Comparison of ENCODE assay signal across 8 mouse cellular contexts in genomic region chr12:55778301-55778700, GRCm38 (mm10). TPM values are rescaled to one million over a fixed set of nuclear protein-coding genes. Genes with fewer than 3 reads are reported as not detected.
A peak's percentile ranks its signal among the peaks of the same experiment; 100 is the strongest.
DNase-seq lines count a peak whose midpoint lies in the region; ATAC-seq and TF ChIP-seq lines count a peak whose summit lies in the region.

No protein-coding gene starts in this region.

- no peak overlapping the region for H3K4me3 ChIP-seq in kidney, embryonic 16.5 days (ENCODE audit: low read length)
- no peak overlapping the region for H3K4me3 ChIP-seq in lung, adult 2 months (replicated peaks; ENCODE audit: extremely low read depth, low read depth, low read length)

- TF ChIP-seq CTCF in lung, adult 2 months (IDR thresholded peaks at IDR 0.05; ENCODE audit: insufficient read depth, low read length): peak; percentile 70

- TF ChIP-seq POLR2A in lung, adult 2 months (IDR thresholded peaks at IDR 0.05; ENCODE audit: borderline replicate concordance, extremely low read depth, low read depth, low read length): no peak

- no peaks in the 10 kb centered on the region for H3K9me3 ChIP-seq in kidney, embryonic 16.5 days (ENCODE audit: low read length)

- WGBS in kidney, embryonic 16.5 days: 85% methylated on average over 2 of the region's 2 CpGs
- WGBS in lung, adult 2 months: 85% methylated on average over 2 of the region's 2 CpGs

- no peaks in the 10 kb centered on the region for H3K27me3 ChIP-seq in kidney, embryonic 16.5 days (ENCODE audit: insufficient read depth, low read length)

- H3K4me2 ChIP-seq in kidney, embryonic 16.5 days (replicated peaks; ENCODE audit: low read depth, low read length): no peak overlapping the region

- H3K9ac ChIP-seq in kidney, embryonic 16.5 days (replicated peaks; ENCODE audit: low read length): no peak overlapping the region

- ATAC-seq in kidney, embryonic 16.5 days (ENCODE audit: low FRiP score, low TSS enrichment): no peak
- peak; percentile 66 for ATAC-seq in CD4-positive, CD25-positive, alpha-beta regulatory T cell, adult 4 months

- no peak overlapping the region for H3K27ac ChIP-seq in kidney, embryonic 16.5 days (ENCODE audit: low read length)

- H3K4me1 ChIP-seq in kidney, embryonic 16.5 days (ENCODE audit: insufficient read depth, low read length): no peaks in the 10 kb centered on the region
- H3K4me1 ChIP-seq in lung, adult 2 months (ENCODE audit: control insufficient read depth, insufficient read depth, low read length): no peaks in the 10 kb centered on the region

- peaks cover 17% of the 10 kb centered on the region for H3K36me3 ChIP-seq in kidney, embryonic 16.5 days (ENCODE audit: insufficient read depth, low read length)

- DNase-seq in kidney, adult 18-20 months: peak; percentile 38
- peak; percentile 46 for DNase-seq in adipocyte (ENCODE audit: low spot score)
- peak; percentile 6 to 12 for DNase-seq in gastrocnemius, adult 8-10 months (ENCODE audit: low spot score in 2 of 2)
- DNase-seq in lung, adult 2 months: peak; percentile 25
- DNase-seq in thymus, postnatal 36 days: peak; percentile 23 to 26
- no peak for DNase-seq in urinary bladder, postnatal 10 days (ENCODE audit: low spot score)

RNA-seq across cellular contexts. Expression of gene Ralgapa1, which starts 42.7 kb away (rescaled TPM):
- polyA plus RNA-seq in kidney, embryonic 16.5 days (2015; fragmentation: Nextera tagmentation; extraction: Ambion mirVana): 10.6 and 13.5 TPM in 2 replicates
- 10 to 100 TPM; 14.0 to 17.4 TPM for polyA plus RNA-seq in CD4-positive, CD25-positive, alpha-beta regulatory T cell, adult 4 months (2017; shearing (Covaris generic))
- total RNA-seq in gastrocnemius, adult 8-10 months (2022): 10 to 100 TPM; 33.3 to 45.8 (median 39.3) TPM
- 21.6 and 23.2 TPM in 2 replicates for polyA plus RNA-seq in lung, adult 2 months (2012; rRNA removed)

RNA-seq across cellular contexts. Expression of gene Brms1l, which starts 57.8 kb away (rescaled TPM):
- 39.5 and 40.1 TPM in 2 replicates for polyA plus RNA-seq in kidney, embryonic 16.5 days (2015; fragmentation: Nextera tagmentation; extraction: Ambion mirVana)
- 10 to 100 TPM; 13.8 to 15.8 TPM for polyA plus RNA-seq in CD4-positive, CD25-positive, alpha-beta regulatory T cell, adult 4 months (2017; shearing (Covaris generic))
- total RNA-seq in gastrocnemius, adult 8-10 months (2022): 10 to 100 TPM; 13.7 to 23.0 (median 14.9) TPM
- 15.3 and 16.5 TPM in 2 replicates for polyA plus RNA-seq in lung, adult 2 months (2012; rRNA removed)
